Comparison of ENCODE assay signal across 14 mouse cellular contexts in genomic region chr9:63923190-63923717, GRCm38 (mm10).
DNase-seq lines count a peak whose midpoint lies in the region; ATAC-seq and TF ChIP-seq lines count a peak whose summit lies in the region.
"Had no signal": no experiment of that assay in that cellular context is flagged by ENCODE, and none has a peak within 500 bp of the region (broad histone marks: within the 10 kb centered on the region; RNA-seq: fewer than 3 reads in every experiment).

No protein-coding gene starts in this region.

- 0 out of 2 replicates have a peak overlapping the region, but pooled peaks have one; percentile 25 for H3K27ac ChIP-seq in heart, embryonic 16.5 days (ENCODE audit: low read length)
- H3K27ac ChIP-seq: limb, embryonic 15.5 days; neural tube, embryonic 13.5 days had no signal

- no peaks in the 10 kb centered on the region for H3K36me3 ChIP-seq in heart, embryonic 16.5 days (ENCODE audit: control insufficient read depth, insufficient read depth)
- H3K36me3 ChIP-seq: limb, embryonic 15.5 days; neural tube, embryonic 13.5 days had no signal

- 40% methylated on average over 9 of the region's 9 CpGs for WGBS in heart, embryonic 16.5 days

- TF ChIP-seq POLR2A in brain, embryonic 14.5 days (IDR thresholded peaks at IDR 0.05; ENCODE audit: borderline replicate concordance, extremely low read depth, insufficient read depth, insufficient read length, poor library complexity, severe bottlenecking), result no peak

- no peaks in the 10 kb centered on the region for H3K27me3 ChIP-seq in heart, embryonic 16.5 days (ENCODE audit: control insufficient read depth, insufficient read depth, low read length)
- H3K27me3 ChIP-seq: limb, embryonic 15.5 days had no signal

- H3K9ac ChIP-seq in heart, embryonic 16.5 days (ENCODE audit: low read length), result 0 out of 2 replicates have a peak overlapping the region, but pooled peaks have one; percentile 30
- H3K9ac ChIP-seq: limb, embryonic 15.5 days; neural tube, embryonic 13.5 days had no signal

- peaks cover 56% of the 10 kb centered on the region for H3K4me1 ChIP-seq in heart, embryonic 16.5 days (ENCODE audit: control insufficient read depth, insufficient read depth, low read length)

- no peak for TF ChIP-seq CTCF in brain, embryonic 14.5 days (IDR thresholded peaks at IDR 0.05; ENCODE audit: borderline replicate concordance, extremely low read depth, insufficient read depth, insufficient read length)

- no peaks in the 10 kb centered on the region for H3K9me3 ChIP-seq in heart, embryonic 16.5 days (replicated peaks; ENCODE audit: control insufficient read depth, low read length)
- H3K9me3 ChIP-seq: limb, embryonic 15.5 days; neural tube, embryonic 13.5 days had no signal

- ATAC-seq in cerebellum, adult (ENCODE audit: insufficient number of reproducible peaks, low FRiP score, low TSS enrichment), result no peak
- ATAC-seq in heart, embryonic 16.5 days (replicated peaks; ENCODE audit: extremely low read depth, insufficient read depth, low FRiP score), result no peak
- ATAC-seq: intestine, embryonic 16.5 days had no signal

- H3K4me3 ChIP-seq in heart, embryonic 16.5 days (ENCODE audit: low read length), result no peak overlapping the region
- H3K4me3 ChIP-seq: limb, embryonic 15.5 days; neural tube, embryonic 13.5 days had no signal

- H3K4me2 ChIP-seq in heart, embryonic 16.5 days (ENCODE audit: low read depth, low read length), result no peak overlapping the region
- H3K4me2 ChIP-seq: limb, embryonic 15.5 days; neural tube, embryonic 13.5 days had no signal

- peak; percentile 16 to 35 for DNase-seq in cerebellum, postnatal 25 days
- DNase-seq in heart, adult 8-10 months (ENCODE audit: low spot score), result no peak
- peak; percentile 34 for DNase-seq in lung, postnatal 14 days
- no peak for DNase-seq in lung, adult 18-20 months
- peak; percentile 59 for DNase-seq in brain, embryonic 14.5 days (ENCODE audit: low read depth)
- no peak for DNase-seq in layer of hippocampus, adult 18-20 months (ENCODE audit: low spot score in 2 of 2)
- DNase-seq: cerebellum, adult 9-10 months; gastrocnemius, postnatal 36 days; lung, adult 2 months had no signal

Comparison
In these comparisons a context has a peak if more than half of its experiments do, and no peak if none do; other contexts are left out.
1. DNase-seq: peak in cerebellum, postnatal 25 days (2 of 2), lung, postnatal 14 days (single experiment) and brain, embryonic 14.5 days (single experiment); none in heart, adult 8-10 months (single experiment), lung, adult 18-20 months (0 of 2) and layer of hippocampus, adult 18-20 months (0 of 2).